Mouse (Mus musculus) ES-Bruce4 (cell line): ENCODE data around the gene Snx30. TPM values are rescaled to one million over a fixed set of nuclear protein-coding genes. Genes with fewer than 3 reads are reported as not detected.

Experiments
- H3K27ac ChIP-seq: 2 replicates; pipeline ENCODE4 v1.5.1; 2012; ENCODE audit warnings: low read length, inconsistent platforms; ENCODE audit not compliant: insufficient read depth
- H3K27me3 ChIP-seq: 2 replicates; pipeline ENCODE4 v1.6.1; 2012; ENCODE audit warnings: mild to moderate bottlenecking, low read length, inconsistent platforms; ENCODE audit not compliant: control insufficient read depth, poor library complexity, insufficient read depth, severe bottlenecking
- H3K36me3 ChIP-seq: 2 replicates; pipeline ENCODE4 v1.6.1; 2012; ENCODE audit warnings: inconsistent platforms, mild to moderate bottlenecking, low read length, moderate library complexity; ENCODE audit not compliant: control insufficient read depth, poor library complexity, insufficient read depth, severe bottlenecking
- H3K4me1 ChIP-seq: one replicate; pipeline ENCODE4 v1.8.1; 2011; ENCODE audit warnings: low read length; ENCODE audit not compliant: control insufficient read depth, insufficient read depth
- H3K4me3 ChIP-seq: 2 replicates; pipeline ENCODE4 v1.5.1; 2011; ENCODE audit warnings: low read depth, mild to moderate bottlenecking, low read length
- H3K9ac ChIP-seq: 2 replicates; pipeline ENCODE4 v1.6.1; 2012; ENCODE audit warnings: low read depth, mild to moderate bottlenecking, inconsistent platforms; ENCODE audit not compliant: poor library complexity, severe bottlenecking
- H3K9me3 ChIP-seq: replicated peaks from 2 replicates; pipeline ENCODE4 v1.6.1; 2012; ENCODE audit warnings: mild to moderate bottlenecking, low read length, inconsistent platforms; ENCODE audit not compliant: control insufficient read depth, poor library complexity, insufficient read depth, severe bottlenecking
- CTCF ChIP-seq: IDR thresholded peaks from one replicate; pipeline ENCODE4 v1.8.1; 2011; ENCODE audit warnings: low read depth, low read length
- EP300 ChIP-seq: IDR thresholded peaks from 2 replicates; pipeline ENCODE4 v1.6.1; 2011; ENCODE audit warnings: low read depth, low read length; ENCODE audit not compliant: insufficient read depth
- POLR2A ChIP-seq: IDR thresholded peaks from one replicate; pipeline ENCODE4 v1.8.1; 2011; ENCODE audit warnings: low read length; ENCODE audit not compliant: insufficient read depth
- polyA plus RNA-seq: library from polyadenylated mRNA; stranded (reverse); fragments of >200 nt; gene quantifications from 2 replicates; pipeline ENCODE4 v1.2.4, GENCODE M21; 2011; ENCODE audit warnings: low read depth; ENCODE audit not compliant: missing spikeins, insufficient read depth, insufficient read length

The Snx30 gene
- polyA plus RNA-seq, 1 experiment: 23.1 TPM

- H3K9ac ChIP-seq: no peak overlapping the region
- TF ChIP-seq EP300 (peak; percentile 55; the same call in 1 of the 2 replicates), POLR2A (no peak), CTCF (no peak)
These were observed 75.6 kb downstream of the Snx30 start for GRCm38 (mm10) chr4:59881210-59881609.

GRCm38 (mm10) chr4:59884136-59884696 lies 78.6 kb downstream of the Snx30 start:
- H3K4me3 ChIP-seq: no peak overlapping the region
- H3K27me3 ChIP-seq: no peaks in the 10 kb centered on the region
- H3K27ac ChIP-seq: no peak overlapping the region
- no peak overlapping the region for H3K9ac ChIP-seq
- H3K9me3 ChIP-seq: no peaks in the 10 kb centered on the region
- H3K36me3 ChIP-seq: peaks cover 3% of the 10 kb centered on the region; the same call in 1 of the 2 replicates
- no peak for TF ChIP-seq EP300
- no peak for TF ChIP-seq CTCF
- no peak for TF ChIP-seq POLR2A
- peaks cover 12% of the 10 kb centered on the region for H3K4me1 ChIP-seq

More at GRCm38 (mm10) chr4:59881210-59881609, 75.6 kb downstream of the Snx30 start:
- Histone ChIP-seq H3K27ac (peak overlapping the region; percentile 59), H3K4me1 (peaks cover 15% of the 10 kb centered on the region), H3K4me3 (no peak overlapping the region), H3K27me3 (no peaks in the 10 kb centered on the region), H3K36me3 (peaks cover 3% of the 10 kb centered on the region; the same call in 1 of the 2 replicates), H3K9me3 (no peaks in the 10 kb centered on the region)

- H3K9ac ChIP-seq: no peak overlapping the region
- no peaks in the 10 kb centered on the region for H3K27me3 ChIP-seq
- H3K27ac ChIP-seq: no peak overlapping the region
- H3K4me1 ChIP-seq: peaks cover 7% of the 10 kb centered on the region
- H3K9me3 ChIP-seq: no peaks in the 10 kb centered on the region
- H3K36me3 ChIP-seq: no peaks in the 10 kb centered on the region
- TF ChIP-seq POLR2A: no peak
- TF ChIP-seq CTCF: no peak
- TF ChIP-seq EP300: no peak
- no peak overlapping the region for H3K4me3 ChIP-seq
These were observed 80.6 kb downstream of the Snx30 start for GRCm38 (mm10) chr4:59886281-59886680.

- H3K27me3 ChIP-seq: no peaks in the 10 kb centered on the region
- H3K36me3 ChIP-seq: no peaks in the 10 kb centered on the region
- H3K4me3 ChIP-seq: no peak overlapping the region
- TF ChIP-seq EP300 (no peak), CTCF (no peak), POLR2A (no peak)
- H3K9ac ChIP-seq: no peak overlapping the region
- peaks cover 7% of the 10 kb centered on the region for H3K4me1 ChIP-seq
- no peak overlapping the region for H3K27ac ChIP-seq
- H3K9me3 ChIP-seq: no peaks in the 10 kb centered on the region
These were observed 81.4 kb downstream of the Snx30 start for GRCm38 (mm10) chr4:59887011-59887410.

GRCm38 (mm10) chr4:59888014-59888413 lies 82.4 kb downstream of the Snx30 start:
- Histone ChIP-seq H3K9me3 (no peaks in the 10 kb centered on the region), H3K27me3 (no peaks in the 10 kb centered on the region), H3K9ac (no peak overlapping the region), H3K36me3 (no peaks in the 10 kb centered on the region), H3K4me3 (no peak overlapping the region), H3K4me1 (peaks cover 10% of the 10 kb centered on the region), H3K27ac (no peak overlapping the region)
- TF ChIP-seq CTCF (no peak), POLR2A (no peak), EP300 (no peak)

- H3K9ac ChIP-seq: no peak overlapping the region
- H3K27ac ChIP-seq: no peak overlapping the region
- H3K4me3 ChIP-seq: no peak overlapping the region
- no peaks in the 10 kb centered on the region for H3K27me3 ChIP-seq
- peaks cover 9% of the 10 kb centered on the region for H3K4me1 ChIP-seq
- TF ChIP-seq CTCF: no peak
- no peak for TF ChIP-seq EP300
- no peak for TF ChIP-seq POLR2A
- peaks cover 3% of the 10 kb centered on the region; the same call in 1 of the 2 replicates for H3K36me3 ChIP-seq
- H3K9me3 ChIP-seq: no peaks in the 10 kb centered on the region
These were observed 84.5 kb downstream of the Snx30 start for GRCm38 (mm10) chr4:59890086-59890600.
